Mouse (Mus musculus) midbrain, embryonic 10.5 days (tissue): Measurements from ENCODE around the gene Hoxc9. TPM values are rescaled to one million over a fixed set of nuclear protein-coding genes. Genes with fewer than 3 reads are reported as not detected.
A peak's percentile ranks its signal among the peaks of the same experiment; 100 is the strongest.

Source experiments
- DNase-seq: peaks from one replicate; pipeline ENCODE4 v3.0.0-alpha.2; 2017; ENCODE audit warnings: low spot score
- H3K27ac ChIP-seq: fragments of 300-500 bp; sonication (generic); replicated peaks from 2 replicates; pipeline ENCODE4 v1.5.1; 2016; ENCODE audit warnings: mild to moderate bottlenecking
- H3K27me3 ChIP-seq: fragments of 300-500 bp; sonication (generic); 2 replicates; pipeline ENCODE4 v1.6.1; 2016; ENCODE audit warnings: low read depth, mild to moderate bottlenecking; ENCODE audit not compliant: poor library complexity, severe bottlenecking
- H3K36me3 ChIP-seq: fragments of 300-500 bp; sonication (generic); 2 replicates; pipeline ENCODE4 v1.6.1; 2016; ENCODE audit warnings: mild to moderate bottlenecking, moderate library complexity
- H3K4me1 ChIP-seq: fragments of 300-500 bp; sonication (generic); 2 replicates; pipeline ENCODE4 v1.6.1; 2016
- H3K4me3 ChIP-seq: fragments of 300-500 bp; sonication (generic); 2 replicates; pipeline ENCODE4 v1.5.1; 2016; ENCODE audit warnings: mild to moderate bottlenecking, moderate library complexity
- H3K9me3 ChIP-seq: fragments of 300-500 bp; sonication (generic); replicated peaks from 2 replicates; pipeline ENCODE4 v1.6.1; 2016; ENCODE audit warnings: mild to moderate bottlenecking
- WGBS: fragments of 180-500 bp; shearing (Covaris S2); methylation state at CpG from one replicate; pipeline ENCODE4 v1.1.7; 2016; 5-methylcytosine and 5-hydroxymethylcytosine counted together
- polyA plus RNA-seq: library from polyadenylated mRNA; unstranded; fragments of >200 nt; fragmentation: Nextera tagmentation; extraction: Ambion mirVana; gene quantifications from 2 replicates; pipeline ENCODE4 v1.2.1, GENCODE M21; 2016

Hoxc9 gene
- polyA plus RNA-seq, 1 experiment from 2014 or later = not detected

DNA sequence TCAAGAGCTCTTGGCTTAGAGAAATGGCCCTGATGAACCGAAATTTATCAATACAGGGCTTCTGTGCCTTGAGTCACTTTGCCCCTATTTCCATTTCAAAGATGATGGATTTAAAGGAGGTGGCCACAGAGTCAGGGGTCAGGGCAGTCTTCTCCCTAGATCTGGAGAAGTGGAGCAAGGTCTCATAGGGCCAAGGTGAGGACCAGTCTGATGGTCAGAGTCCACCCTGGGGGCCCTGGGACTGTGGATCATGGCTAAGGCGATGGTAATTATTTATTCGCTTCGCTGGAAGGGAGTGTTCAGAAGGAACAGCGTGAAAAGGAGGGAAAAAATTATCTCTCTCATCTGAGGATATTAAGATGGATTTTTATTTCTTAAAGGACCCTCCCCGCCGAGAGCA lies 1.2 kb upstream of the Hoxc9 start:
- Histone ChIP-seq H3K36me3 (no peaks in the 10 kb centered on the region), H3K27me3 (peaks cover 100% of the 10 kb centered on the region), H3K4me1 (no peaks in the 10 kb centered on the region), H3K9me3 (no peaks in the 10 kb centered on the region), H3K27ac (no peak overlapping the region), H3K4me3 (no peak overlapping the region)
- WGBS = 4% methylated on average over 7 of the region's 7 CpGs
- DNase-seq = no peak

DNA sequence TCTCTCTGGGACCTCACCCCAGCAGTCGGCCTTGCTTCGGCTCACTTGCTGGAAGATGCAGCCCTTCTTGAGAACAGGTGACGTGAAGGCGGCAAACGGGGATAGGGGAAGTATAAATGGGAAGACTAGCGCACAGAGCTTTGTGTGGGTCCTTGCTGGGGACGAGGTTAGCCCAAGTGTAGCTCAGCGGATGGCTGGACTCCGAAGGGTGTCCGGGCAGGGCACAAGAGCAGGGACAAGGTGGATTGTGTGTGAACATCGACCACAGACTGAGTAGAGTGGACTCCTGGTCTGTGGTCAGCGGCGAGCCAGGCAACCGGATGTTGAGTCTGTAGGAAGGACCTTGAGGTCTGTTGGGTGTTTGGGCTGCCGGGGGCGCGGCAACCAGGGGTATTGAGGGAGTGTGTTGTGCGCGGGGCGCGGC lies 539 bp upstream of the Hoxc9 start:
- H3K9me3 ChIP-seq = no peaks in the 10 kb centered on the region
- DNase-seq = peak; percentile 63
- WGBS = 3% methylated on average over 21 of the region's 21 CpGs
- no peak overlapping the region for H3K27ac ChIP-seq
- no peaks in the 10 kb centered on the region for H3K36me3 ChIP-seq
- H3K27me3 ChIP-seq = peaks cover 100% of the 10 kb centered on the region
- no peak overlapping the region for H3K4me3 ChIP-seq
- no peaks in the 10 kb centered on the region for H3K4me1 ChIP-seq

DNA sequence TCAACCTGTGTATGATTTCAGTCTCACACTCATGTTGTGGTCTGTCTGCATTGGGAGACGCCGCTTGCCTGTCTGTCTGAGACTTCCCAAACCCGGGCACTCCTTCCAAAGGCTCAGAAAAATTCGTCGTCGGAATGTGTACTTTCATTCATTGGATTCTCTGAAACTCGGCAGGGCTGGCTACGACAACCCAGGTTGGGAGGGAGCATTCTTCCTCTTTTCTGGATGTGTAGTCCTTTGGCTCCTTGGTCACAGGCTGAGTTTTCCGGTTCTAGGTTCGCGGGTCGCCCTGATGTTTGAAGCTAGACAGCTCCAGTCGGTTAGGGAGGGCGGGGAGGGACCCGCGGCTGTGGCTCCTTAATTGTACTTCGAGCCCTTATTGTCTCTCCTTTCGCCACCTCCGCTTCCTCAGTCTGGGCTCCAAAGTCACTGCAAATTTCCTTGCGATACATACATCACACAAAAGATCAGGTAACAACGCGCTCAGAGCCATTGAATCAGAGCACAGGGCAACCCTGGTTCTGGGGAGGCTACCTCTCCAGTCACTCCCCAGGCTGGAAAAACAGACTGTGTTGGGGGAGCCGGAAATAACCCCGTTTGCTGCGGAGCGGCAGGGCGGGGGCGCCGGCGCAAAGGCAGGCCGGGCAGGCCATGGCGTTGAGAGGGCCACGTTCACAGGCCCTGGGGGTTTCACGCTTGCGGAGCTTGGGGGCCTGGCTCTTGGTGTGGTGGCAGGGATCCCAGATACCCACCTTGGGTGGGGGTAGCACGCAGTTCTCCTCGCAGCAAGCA lies 588 bp downstream of the Hoxc9 start:
- Histone ChIP-seq H3K4me1 (peaks cover 10% of the 10 kb centered on the region), H3K27me3 (peaks cover 100% of the 10 kb centered on the region), H3K36me3 (no peaks in the 10 kb centered on the region), H3K9me3 (no peaks in the 10 kb centered on the region), H3K4me3 (no peak overlapping the region), H3K27ac (no peak overlapping the region)
- WGBS = 1% methylated on average over 37 of the region's 37 CpGs
- peak; percentile 55 for DNase-seq

DNA sequence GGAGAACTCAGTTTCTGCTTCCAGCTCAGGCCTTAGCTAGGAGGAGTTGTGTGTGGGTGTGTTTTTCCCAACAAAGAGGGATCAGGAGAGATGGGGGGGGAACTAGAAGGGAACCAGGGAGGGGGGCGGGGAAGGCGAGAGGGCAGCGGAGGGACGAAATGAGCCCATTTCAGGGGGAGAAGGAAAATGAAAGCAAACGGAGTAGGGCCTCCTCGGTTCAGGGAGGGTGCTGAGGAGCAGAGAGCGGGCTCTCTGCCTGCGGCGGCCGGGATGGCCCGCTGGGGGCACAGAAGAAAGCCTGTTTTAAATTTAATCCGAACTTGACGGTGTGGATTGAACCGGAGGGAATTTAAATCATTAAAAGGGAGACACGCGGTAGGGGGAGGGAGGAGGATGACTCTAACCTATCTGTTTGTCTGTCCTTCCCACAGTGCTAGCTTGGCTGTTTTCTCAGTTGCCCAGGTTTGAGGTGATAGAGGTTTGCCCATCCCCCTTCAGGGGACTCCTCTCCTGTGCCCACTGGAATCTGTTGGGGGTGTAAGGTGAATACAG lies 1.3 kb downstream of the Hoxc9 start:
- H3K27me3 ChIP-seq = peaks cover 100% of the 10 kb centered on the region
- DNase-seq = no peak
- no peaks in the 10 kb centered on the region for H3K36me3 ChIP-seq
- H3K4me1 ChIP-seq = peaks cover 14% of the 10 kb centered on the region
- no peak overlapping the region for H3K4me3 ChIP-seq
- under 1% methylated on average over 16 of the region's 16 CpGs for WGBS
- no peaks in the 10 kb centered on the region for H3K9me3 ChIP-seq
- H3K27ac ChIP-seq = no peak overlapping the region

- WGBS = under 1% methylated on average over 13 of the region's 13 CpGs
Measured at GRCm38 (mm10) chr15:102978615-102979515, 2.6 kb downstream of the Hoxc9 start.

DNA sequence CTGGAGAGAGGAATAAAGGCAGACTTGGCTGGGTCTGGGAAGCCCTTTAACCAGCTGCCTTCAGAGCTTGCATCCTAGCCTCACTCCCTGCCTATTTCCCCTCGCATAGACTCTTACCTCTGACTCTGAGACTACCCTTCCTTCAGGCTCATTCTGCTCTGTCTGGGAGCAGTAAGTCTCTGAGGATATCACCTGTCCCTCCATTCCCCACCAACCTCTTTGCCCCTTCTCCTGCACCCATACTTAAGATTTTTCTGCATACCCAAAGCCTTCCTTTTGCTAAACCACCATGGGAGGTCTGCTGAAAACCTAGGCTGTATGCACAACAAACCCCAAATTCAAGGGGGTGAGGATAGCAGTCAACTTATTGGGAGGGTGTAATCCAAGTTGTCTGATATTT lies 3.7 kb downstream of the Hoxc9 start:
- H3K4me3 ChIP-seq = no peak overlapping the region
- H3K36me3 ChIP-seq = no peaks in the 10 kb centered on the region
- H3K27ac ChIP-seq = no peak overlapping the region
- H3K27me3 ChIP-seq = peaks cover 100% of the 10 kb centered on the region
- peaks cover 14% of the 10 kb centered on the region for H3K4me1 ChIP-seq
- WGBS = 0% methylated on average over 1 of the region's 1 CpGs
- DNase-seq = no peak
- no peaks in the 10 kb centered on the region for H3K9me3 ChIP-seq

More at GRCm38 (mm10) chr15:102978615-102979515, 2.6 kb downstream of the Hoxc9 start:
- Histone ChIP-seq H3K27me3 (peaks cover 100% of the 10 kb centered on the region), H3K9me3 (no peaks in the 10 kb centered on the region), H3K27ac (no peak overlapping the region), H3K4me3 (no peak overlapping the region), H3K4me1 (peaks cover 14% of the 10 kb centered on the region), H3K36me3 (no peaks in the 10 kb centered on the region)
- no peak for DNase-seq

DNA sequence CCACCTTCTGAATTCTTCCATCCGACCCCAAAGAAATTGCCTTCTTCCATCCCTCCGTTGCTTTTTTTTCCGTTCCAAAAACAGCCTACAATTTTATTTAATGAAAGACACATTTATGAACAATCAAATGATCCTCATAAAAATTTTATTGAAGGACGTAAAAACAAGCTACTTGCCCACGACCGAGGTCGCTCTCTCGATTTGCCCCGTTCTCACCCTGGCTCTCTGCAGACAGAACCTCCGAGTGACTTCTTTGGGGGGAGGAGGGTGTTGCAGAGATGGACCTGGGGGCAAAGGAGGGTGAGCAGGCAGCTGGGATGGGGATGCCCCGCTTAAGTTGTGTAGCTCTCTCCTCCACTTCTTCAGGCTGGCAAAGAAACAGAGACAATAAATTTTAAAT lies 4.1 kb downstream of the Hoxc9 start:
- Histone ChIP-seq H3K4me3 (no peak overlapping the region), H3K9me3 (no peaks in the 10 kb centered on the region), H3K4me1 (peaks cover 14% of the 10 kb centered on the region), H3K27me3 (peaks cover 100% of the 10 kb centered on the region), H3K36me3 (no peaks in the 10 kb centered on the region), H3K27ac (no peak overlapping the region)
- WGBS = 3% methylated on average over 11 of the region's 11 CpGs
- DNase-seq = no peak

- peaks cover 14% of the 10 kb centered on the region for H3K4me1 ChIP-seq
- 0% methylated on average over 14 of the region's 14 CpGs for WGBS
Measured at GRCm38 (mm10) chr15:102980912-102981311, 4.7 kb downstream of the Hoxc9 start.

DNA sequence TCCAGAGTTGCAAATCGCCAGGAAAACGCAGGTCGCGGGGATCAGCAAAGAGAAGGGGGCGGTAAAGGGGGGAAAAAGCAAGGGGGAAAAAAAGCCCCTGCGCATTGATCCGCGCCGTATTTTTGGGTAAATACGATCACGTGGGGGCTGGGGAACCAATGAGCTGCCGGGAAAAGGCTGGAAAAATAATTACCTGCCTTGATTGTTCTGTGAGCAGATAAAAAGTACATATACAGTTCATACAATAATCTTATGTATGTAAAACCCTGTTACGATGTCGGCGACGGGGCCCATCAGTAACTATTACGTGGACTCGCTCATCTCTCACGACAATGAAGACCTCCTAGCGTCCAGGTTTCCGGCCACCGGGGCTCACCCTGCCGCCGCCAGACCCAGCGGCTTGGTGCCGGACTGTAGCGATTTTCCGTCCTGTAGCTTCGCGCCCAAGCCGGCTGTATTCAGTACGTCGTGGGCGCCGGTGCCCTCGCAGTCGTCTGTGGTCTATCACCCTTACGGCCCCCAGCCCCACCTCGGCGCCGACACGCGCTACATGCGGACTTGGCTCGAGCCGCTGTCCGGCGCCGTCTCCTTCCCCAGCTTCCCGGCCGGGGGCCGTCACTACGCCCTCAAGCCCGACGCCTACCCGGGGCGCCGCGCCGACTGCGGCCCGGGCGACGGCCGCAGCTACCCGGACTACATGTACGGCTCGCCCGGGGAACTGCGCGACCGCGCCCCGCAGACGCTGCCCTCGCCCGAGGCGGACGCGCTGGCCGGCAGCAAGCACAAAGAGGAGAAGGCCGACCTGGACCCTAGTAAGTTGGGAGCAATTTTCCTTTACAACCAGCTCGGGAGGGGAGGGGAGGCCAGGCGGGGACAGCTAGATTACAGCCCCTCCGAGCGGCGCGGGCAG lies 5.4 kb downstream of the Hoxc9 start:
- no peak for DNase-seq
- H3K36me3 ChIP-seq = no peaks in the 10 kb centered on the region
- no peak overlapping the region for H3K27ac ChIP-seq
- under 1% methylated on average over 88 of the region's 88 CpGs for WGBS
- no peaks in the 10 kb centered on the region for H3K9me3 ChIP-seq
- peaks cover 14% of the 10 kb centered on the region for H3K4me1 ChIP-seq
- peak overlapping the region; percentile 43 for H3K4me3 ChIP-seq
- peaks cover 100% of the 10 kb centered on the region for H3K27me3 ChIP-seq

More at GRCm38 (mm10) chr15:102980912-102981311, 4.7 kb downstream of the Hoxc9 start:
- H3K36me3 ChIP-seq = no peaks in the 10 kb centered on the region
- H3K27me3 ChIP-seq = peaks cover 100% of the 10 kb centered on the region
- no peak overlapping the region for H3K27ac ChIP-seq
- H3K4me3 ChIP-seq = peak overlapping the region; percentile 43; the same call in 1 of the 2 replicates
- no peak for DNase-seq
- no peaks in the 10 kb centered on the region for H3K9me3 ChIP-seq

DNA sequence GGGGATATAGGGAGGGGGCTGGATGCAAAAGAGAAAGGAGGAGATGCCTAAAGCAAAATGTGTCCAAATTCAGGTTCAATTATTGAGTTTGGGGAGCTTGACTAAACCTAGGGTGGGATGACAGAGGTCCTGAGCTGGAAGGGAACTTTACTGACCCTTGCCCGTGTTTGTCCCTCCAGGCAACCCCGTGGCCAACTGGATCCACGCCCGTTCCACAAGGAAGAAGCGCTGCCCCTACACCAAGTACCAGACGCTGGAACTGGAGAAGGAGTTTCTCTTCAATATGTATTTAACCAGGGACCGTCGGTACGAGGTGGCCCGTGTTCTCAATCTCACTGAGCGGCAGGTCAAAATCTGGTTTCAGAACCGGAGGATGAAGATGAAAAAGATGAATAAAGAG lies 7.5 kb downstream of the Hoxc9 start:
- H3K36me3 ChIP-seq = no peaks in the 10 kb centered on the region
- peaks cover 100% of the 10 kb centered on the region for H3K27me3 ChIP-seq
- no peak overlapping the region for H3K4me3 ChIP-seq
- H3K4me1 ChIP-seq = peaks cover 14% of the 10 kb centered on the region
- no peak for DNase-seq
- WGBS = 0% methylated on average over 12 of the region's 12 CpGs
- no peak overlapping the region for H3K27ac ChIP-seq
- H3K9me3 ChIP-seq = no peaks in the 10 kb centered on the region

- WGBS = 3% methylated on average over 10 of the region's 10 CpGs
- Histone ChIP-seq H3K9me3 (no peaks in the 10 kb centered on the region), H3K4me1 (peaks cover 14% of the 10 kb centered on the region), H3K4me3 (no peak overlapping the region), H3K27me3 (peaks cover 100% of the 10 kb centered on the region), H3K27ac (no peak overlapping the region), H3K36me3 (no peaks in the 10 kb centered on the region)
- DNase-seq = no peak
Measured at GRCm38 (mm10) chr15:102984521-102984920, 8.3 kb downstream of the Hoxc9 start.

GRCm38 (mm10) chr15:102984925-102985324 lies 8.7 kb downstream of the Hoxc9 start:
- WGBS = 6% methylated on average over 3 of the region's 3 CpGs
- H3K36me3 ChIP-seq = no peaks in the 10 kb centered on the region
- no peak overlapping the region for H3K4me3 ChIP-seq
- no peak overlapping the region for H3K27ac ChIP-seq
- DNase-seq = no peak
- peaks cover 100% of the 10 kb centered on the region for H3K27me3 ChIP-seq
- H3K9me3 ChIP-seq = no peaks in the 10 kb centered on the region
- H3K4me1 ChIP-seq = peaks cover 14% of the 10 kb centered on the region
